In the genomic region with DNA sequence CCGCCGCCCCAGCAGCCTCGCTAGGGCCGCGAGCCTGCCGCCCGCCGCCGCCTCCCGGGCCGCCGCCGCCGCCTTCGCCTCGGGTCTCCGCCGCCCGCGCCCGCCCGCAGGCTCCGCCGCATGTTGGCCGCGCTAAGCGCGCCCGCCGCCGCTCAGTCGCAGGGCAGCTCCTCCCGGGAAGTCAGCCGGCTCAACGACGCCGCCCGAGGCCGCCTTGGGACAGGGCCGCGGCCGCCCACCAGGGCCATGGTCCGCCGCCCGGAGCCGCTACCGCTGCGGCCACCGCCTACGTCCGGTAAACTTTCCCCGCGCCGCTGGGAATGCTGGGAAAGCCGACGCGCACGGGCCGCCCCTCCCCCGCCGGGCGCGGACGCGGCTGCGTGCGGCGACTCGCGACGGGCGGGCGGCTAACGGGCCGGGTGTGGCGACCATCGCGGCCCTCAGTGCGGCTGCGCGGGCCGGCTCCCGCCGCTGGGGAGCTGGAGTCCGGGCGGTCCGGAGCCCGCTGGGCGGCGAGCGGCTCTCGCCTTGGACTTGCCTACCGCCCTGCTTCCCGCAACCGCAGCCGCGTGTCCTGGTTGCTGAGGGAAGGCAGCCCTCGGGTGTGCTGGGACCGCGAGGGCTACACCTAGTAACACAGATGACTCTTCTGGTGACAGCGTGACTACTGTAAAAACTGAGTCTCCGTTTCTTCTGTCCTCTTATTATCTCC, we compare ENCODE assay signal across 8 mouse cellular contexts. TPM values are rescaled to one million over a fixed set of nuclear protein-coding genes. Genes with fewer than 3 reads are reported as not detected.
DNase-seq lines count a peak whose midpoint lies in the region; ATAC-seq and TF ChIP-seq lines count a peak whose summit lies in the region.

A gene (minus strand): TSS at position 217 of the 712 bp plus-strand sequence.

- H3K4me2 ChIP-seq in forebrain, embryonic 13.5 days, result peak within 1 kb of the TSS; percentile 80
- peak within 1 kb of the TSS; percentile 83 for H3K4me2 ChIP-seq in heart, postnatal 0 days (ENCODE audit: low read depth, low read length)
- H3K4me2 ChIP-seq in liver, embryonic 15.5 days, result peak within 1 kb of the TSS; percentile 86
- H3K4me2 ChIP-seq in neural tube, embryonic 11.5 days (ENCODE audit: low read depth), result peak within 1 kb of the TSS; percentile 63
- H3K4me2 ChIP-seq in stomach, embryonic 16.5 days (ENCODE audit: low read depth, low read length), result peak within 1 kb of the TSS; percentile 56

- H3K36me3 ChIP-seq in ES-Bruce4 (ENCODE audit: control insufficient read depth, insufficient read depth, low read length, poor library complexity, severe bottlenecking), result peaks cover 23% of the 10 kb centered on the region
- peaks cover 23% of the 10 kb centered on the region for H3K36me3 ChIP-seq in forebrain, embryonic 13.5 days (ENCODE audit: poor library complexity, severe bottlenecking)
- peaks cover 20% of the 10 kb centered on the region for H3K36me3 ChIP-seq in heart, postnatal 0 days (replicated peaks; ENCODE audit: control insufficient read depth, insufficient read depth, low read length)
- H3K36me3 ChIP-seq in liver, embryonic 15.5 days (replicated peaks), result peaks cover 26% of the 10 kb centered on the region
- H3K36me3 ChIP-seq in neural tube, embryonic 11.5 days (ENCODE audit: control insufficient read depth, insufficient read depth, low read length), result 0 out of 2 replicates have a peak, but pooled peaks cover 3% of the 10 kb centered on the region
- H3K36me3 ChIP-seq in stomach, embryonic 16.5 days (ENCODE audit: control insufficient read depth, insufficient read depth, low read length), result peaks cover 11% of the 10 kb centered on the region; the same call in 1 of the 2 replicates

- peak within 1 kb of the TSS; percentile 85 for H3K4me3 ChIP-seq in ES-Bruce4 (ENCODE audit: low read depth, low read length)
- peak within 1 kb of the TSS; percentile 82 for H3K4me3 ChIP-seq in forebrain, embryonic 13.5 days
- H3K4me3 ChIP-seq in heart, postnatal 0 days (ENCODE audit: low read depth, low read length), result peak within 1 kb of the TSS; percentile 82
- H3K4me3 ChIP-seq in liver, embryonic 15.5 days (replicated peaks), result peak within 1 kb of the TSS; percentile 88
- H3K4me3 ChIP-seq in neural tube, embryonic 11.5 days (ENCODE audit: low read depth, low read length), result peak within 1 kb of the TSS; percentile 74
- H3K4me3 ChIP-seq in stomach, embryonic 16.5 days (replicated peaks; ENCODE audit: low read length), result peak within 1 kb of the TSS; percentile 95

- TF ChIP-seq EP300 in ES-Bruce4 (IDR thresholded peaks at IDR 0.05; ENCODE audit: insufficient read depth, low read depth, low read length), result no peak
- TF ChIP-seq EP300 in heart, postnatal 0 days (IDR thresholded peaks at IDR 0.05; ENCODE audit: low read depth), result no peak

- WGBS in forebrain, embryonic 13.5 days, result under 1% methylated on average over 65 of the region's 102 CpGs
- WGBS in heart, postnatal 0 days, result under 1% methylated on average over 84 of the region's 102 CpGs
- under 1% methylated on average over 84 of the region's 102 CpGs for WGBS in liver, embryonic 15.5 days (ENCODE audit: insufficient replicate concordance)
- WGBS in neural tube, embryonic 11.5 days, result 0% methylated on average over 58 of the region's 102 CpGs
- under 1% methylated on average over 87 of the region's 102 CpGs for WGBS in stomach, embryonic 16.5 days

- TF ChIP-seq CTCF in ES-Bruce4 (IDR thresholded peaks at IDR 0.05; ENCODE audit: low read depth, low read length), result no peak
- no peak for TF ChIP-seq CTCF in heart, postnatal 0 days (IDR thresholded peaks at IDR 0.05; ENCODE audit: low read depth)

- peak; percentile 83 for DNase-seq in heart, postnatal 0 days (ENCODE audit: low spot score)
- DNase-seq in kidney, postnatal 4 days, result peak; percentile 88 to 92
- DNase-seq in neural tube, embryonic 11.5 days (ENCODE audit: low spot score), result peak; percentile 93

- no peak for TF ChIP-seq POLR2A in ES-Bruce4 (IDR thresholded peaks at IDR 0.05; ENCODE audit: insufficient read depth, low read length)

- H3K27me3 ChIP-seq in ES-Bruce4 (ENCODE audit: control insufficient read depth, insufficient read depth, low read length, poor library complexity, severe bottlenecking), result no peaks in the 10 kb centered on the region
- H3K27me3 ChIP-seq in forebrain, embryonic 13.5 days, result no peaks in the 10 kb centered on the region
- H3K27me3 ChIP-seq in heart, postnatal 0 days (ENCODE audit: control insufficient read depth, insufficient read depth, low read length), result no peaks in the 10 kb centered on the region
- no peaks in the 10 kb centered on the region for H3K27me3 ChIP-seq in liver, embryonic 15.5 days
- no peaks in the 10 kb centered on the region for H3K27me3 ChIP-seq in neural tube, embryonic 11.5 days (ENCODE audit: control insufficient read depth, insufficient read depth, low read length)
- no peaks in the 10 kb centered on the region for H3K27me3 ChIP-seq in stomach, embryonic 16.5 days (ENCODE audit: control insufficient read depth, insufficient read depth, low read length)

- peak within 1 kb of the TSS; percentile 93 for H3K9ac ChIP-seq in ES-Bruce4 (ENCODE audit: low read depth, poor library complexity, severe bottlenecking)
- peak within 1 kb of the TSS; percentile 85 for H3K9ac ChIP-seq in forebrain, embryonic 13.5 days
- H3K9ac ChIP-seq in heart, postnatal 0 days (replicated peaks; ENCODE audit: low read depth, low read length), result peak within 1 kb of the TSS; percentile 98
- peak within 1 kb of the TSS; percentile 96 for H3K9ac ChIP-seq in liver, embryonic 15.5 days
- H3K9ac ChIP-seq in neural tube, embryonic 11.5 days (ENCODE audit: low read length), result peak within 1 kb of the TSS; percentile 86
- H3K9ac ChIP-seq in stomach, embryonic 16.5 days (ENCODE audit: low read length), result peak within 1 kb of the TSS; percentile 97

- ATAC-seq in cerebellum, adult (ENCODE audit: insufficient number of reproducible peaks, low FRiP score, low TSS enrichment), result peak; percentile 93
- peak; percentile 93 for ATAC-seq in forebrain, embryonic 13.5 days
- ATAC-seq in heart, postnatal 0 days (ENCODE audit: insufficient read depth, low read depth), result peak; percentile 93
- peak; percentile 93 for ATAC-seq in liver, embryonic 15.5 days (ENCODE audit: insufficient read depth)
- ATAC-seq in neural tube, embryonic 11.5 days (ENCODE audit: insufficient read depth, low FRiP score, low TSS enrichment), result peak; percentile 91
- peak; percentile 93 for ATAC-seq in stomach, embryonic 16.5 days (ENCODE audit: insufficient read depth, low FRiP score)

- H3K27ac ChIP-seq in ES-Bruce4 (ENCODE audit: insufficient read depth, low read length), result no peak within 1 kb of the TSS
- peak within 1 kb of the TSS; percentile 80 for H3K27ac ChIP-seq in forebrain, embryonic 13.5 days
- peak within 1 kb of the TSS; percentile 97 for H3K27ac ChIP-seq in heart, postnatal 0 days (ENCODE audit: low read depth)
- H3K27ac ChIP-seq in liver, embryonic 15.5 days (replicated peaks), result peak within 1 kb of the TSS; percentile 94
- peak within 1 kb of the TSS; percentile 75 for H3K27ac ChIP-seq in neural tube, embryonic 11.5 days (ENCODE audit: low read depth, low read length)
- peak within 1 kb of the TSS; percentile 90 for H3K27ac ChIP-seq in stomach, embryonic 16.5 days (ENCODE audit: low read length)

- no peaks in the 10 kb centered on the region for H3K9me3 ChIP-seq in ES-Bruce4 (replicated peaks; ENCODE audit: control insufficient read depth, insufficient read depth, low read length, poor library complexity, severe bottlenecking)
- no peaks in the 10 kb centered on the region for H3K9me3 ChIP-seq in forebrain, embryonic 13.5 days (replicated peaks)
- no peaks in the 10 kb centered on the region for H3K9me3 ChIP-seq in heart, postnatal 0 days (replicated peaks; ENCODE audit: control insufficient read depth, low read length)
- no peaks in the 10 kb centered on the region for H3K9me3 ChIP-seq in liver, embryonic 15.5 days (replicated peaks)
- H3K9me3 ChIP-seq in neural tube, embryonic 11.5 days (ENCODE audit: control insufficient read depth, low read length), result no peaks in the 10 kb centered on the region
- no peaks in the 10 kb centered on the region for H3K9me3 ChIP-seq in stomach, embryonic 16.5 days (replicated peaks; ENCODE audit: control insufficient read depth, low read length)

- no peaks in the 10 kb centered on the region for H3K4me1 ChIP-seq in ES-Bruce4 (ENCODE audit: control insufficient read depth, insufficient read depth, low read length)
- peaks cover 19% of the 10 kb centered on the region for H3K4me1 ChIP-seq in forebrain, embryonic 13.5 days
- H3K4me1 ChIP-seq in heart, postnatal 0 days (ENCODE audit: control insufficient read depth, insufficient read depth), result peaks cover 17% of the 10 kb centered on the region; the same call in 1 of the 2 replicates
- peaks cover 37% of the 10 kb centered on the region for H3K4me1 ChIP-seq in liver, embryonic 15.5 days (replicated peaks)
- H3K4me1 ChIP-seq in neural tube, embryonic 11.5 days (ENCODE audit: control insufficient read depth, insufficient read depth, low read length), result peaks cover 5% of the 10 kb centered on the region; the same call in 1 of the 2 replicates
- H3K4me1 ChIP-seq in stomach, embryonic 16.5 days (ENCODE audit: control insufficient read depth, insufficient read depth, low read length), result 0 out of 2 replicates have a peak, but pooled peaks cover 4% of the 10 kb centered on the region

RNA-seq across cellular contexts. Expression of the gene that starts here (rescaled TPM):
- polyA plus RNA-seq in ES-Bruce4 (2011; ENCODE audit: insufficient read depth, insufficient read length, low read depth, missing spikeins), result 48.8 and 49.4 TPM in 2 replicates
- 1.1 and 1.5 TPM in 2 replicates for polyA plus RNA-seq in forebrain, embryonic 13.5 days (2015; fragmentation: Nextera tagmentation; extraction: Ambion mirVana)
- 35.5 and 48.1 TPM in 2 replicates for total RNA-seq in heart, postnatal 0 days (2014; rRNA removed; ENCODE audit: low replicate concordance)
- polyA plus RNA-seq in heart, postnatal 0 days (2015; fragmentation: Nextera tagmentation; extraction: Ambion mirVana), result 4.0 and 4.3 TPM in 2 replicates
- 3.7 and 3.8 TPM in 2 replicates for polyA plus RNA-seq in liver, embryonic 15.5 days (2015; fragmentation: Nextera tagmentation; extraction: Ambion mirVana)
- polyA plus RNA-seq in neural tube, embryonic 11.5 days (2014; fragmentation: Nextera tagmentation; extraction: Ambion mirVana), result 8.7 and 8.9 TPM in 2 replicates
- 0.36 and 0.68 TPM in 2 replicates for polyA plus RNA-seq in stomach, embryonic 16.5 days (2015; fragmentation: Nextera tagmentation; extraction: Ambion mirVana)

Comparison
In these comparisons a context has a peak if more than half of its experiments do, and no peak if none do; other contexts are left out.
1. Peak in ATAC-seq, H3K4me3 ChIP-seq, H3K27ac ChIP-seq, H3K9ac ChIP-seq and H3K4me2 ChIP-seq in stomach, embryonic 16.5 days; RNA of the gene not detected or under 1 TPM.